Mouse (Mus musculus): Measurements from ENCODE around the gene Cplx2. TPM values are rescaled to one million over a fixed set of nuclear protein-coding genes. Genes with fewer than 3 reads are reported as not detected.
A peak's percentile ranks its signal among the peaks of the same experiment; 100 is the strongest.

The Cplx2 gene
- total and polyA plus RNA-seq, 2 experiments from 2014 or later = 31.2 to 106 TPM

DNA sequence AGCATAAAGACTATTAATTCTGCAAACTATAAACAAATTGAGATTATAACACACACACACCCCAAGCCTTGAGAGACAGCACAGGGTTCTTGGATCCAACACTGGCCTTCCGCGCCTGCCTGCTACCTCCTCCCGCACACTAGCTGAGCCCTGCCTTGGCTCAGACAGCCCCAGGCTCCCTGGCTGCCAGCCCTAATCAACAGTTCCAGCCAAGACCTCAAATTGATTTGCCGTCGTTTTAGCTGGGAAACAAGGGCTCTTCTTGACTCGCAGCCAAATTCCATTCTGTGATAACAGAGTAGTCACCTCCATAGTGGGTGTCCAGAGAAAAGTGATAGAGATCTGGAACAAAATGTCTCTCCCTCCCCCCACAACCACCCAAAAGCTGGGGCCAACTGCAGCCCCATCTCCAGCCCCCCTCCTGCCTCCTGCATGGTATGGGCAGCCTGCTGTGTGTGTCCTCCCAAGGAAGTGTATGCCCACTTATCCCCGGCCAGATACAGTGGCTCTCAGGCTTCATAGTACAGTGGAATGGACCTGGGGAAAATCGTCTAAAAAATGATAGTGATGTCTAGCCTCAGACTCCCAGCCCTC lies 18.9 kb downstream of the Cplx2 start:
- WGBS = 36% methylated on average over 8 of the region's 8 CpGs
- no peak for TF ChIP-seq CTCF (IDR thresholded peaks at IDR 0.05)
- Histone ChIP-seq H3K4me1 (ENCODE audit: insufficient read depth, low read length) (0 out of 2 replicates have a peak, but pooled peaks cover 5% of the 10 kb centered on the region), H3K9me3 (ENCODE audit: low read length) (no peaks in the 10 kb centered on the region), H3K4me2 (ENCODE audit: low read depth, low read length, poor library complexity, severe bottlenecking) (no peak overlapping the region), H3K4me3 (ENCODE audit: low read depth, low read length) (no peak overlapping the region), H3K36me3 (ENCODE audit: insufficient read depth, low read length) (no peaks in the 10 kb centered on the region), H3K27ac (ENCODE audit: low read depth, low read length) (peak overlapping the region; percentile 55; the same call in 1 of the 2 replicates), H3K27me3 (ENCODE audit: insufficient read depth, low read length) (no peaks in the 10 kb centered on the region), H3K9ac (replicated peaks; ENCODE audit: low read length, poor library complexity, severe bottlenecking) (no peak overlapping the region)
- ATAC-seq (ENCODE audit: low FRiP score) = peak; percentile 72
- DNase-seq (ENCODE audit: low spot score) = peak; percentile 90

GRCm38 (mm10) chr13:54390565-54391013 lies 19.4 kb downstream of the Cplx2 start:
- Histone ChIP-seq H3K4me2 (ENCODE audit: low read depth, low read length, poor library complexity, severe bottlenecking) (no peak overlapping the region), H3K9ac (replicated peaks; ENCODE audit: low read length, poor library complexity, severe bottlenecking) (no peak overlapping the region), H3K4me3 (ENCODE audit: low read depth, low read length) (no peak overlapping the region), H3K9me3 (ENCODE audit: low read length) (no peaks in the 10 kb centered on the region), H3K4me1 (ENCODE audit: insufficient read depth, low read length) (0 out of 2 replicates have a peak, but pooled peaks cover 5% of the 10 kb centered on the region), H3K36me3 (ENCODE audit: insufficient read depth, low read length) (no peaks in the 10 kb centered on the region), H3K27me3 (ENCODE audit: insufficient read depth, low read length) (no peaks in the 10 kb centered on the region), H3K27ac (ENCODE audit: low read depth, low read length) (peak overlapping the region; percentile 55; the same call in 1 of the 2 replicates)
- 60% methylated on average over 7 of the region's 7 CpGs for WGBS
- DNase-seq (ENCODE audit: low spot score) (peak; percentile 62), ATAC-seq (ENCODE audit: low FRiP score) (peak; percentile 76)
- peak; percentile 15; the same call in 1 of the 2 replicates for TF ChIP-seq CTCF (IDR thresholded peaks at IDR 0.05)

GRCm38 (mm10) chr13:54391313-54391712 lies 20.2 kb downstream of the Cplx2 start:
- DNase-seq (ENCODE audit: low spot score) (no peak), ATAC-seq (ENCODE audit: low FRiP score) (no peak)
- Histone ChIP-seq H3K9ac (replicated peaks; ENCODE audit: low read length, poor library complexity, severe bottlenecking) (no peak overlapping the region), H3K4me3 (ENCODE audit: low read depth, low read length) (no peak overlapping the region), H3K27me3 (ENCODE audit: insufficient read depth, low read length) (no peaks in the 10 kb centered on the region), H3K36me3 (ENCODE audit: insufficient read depth, low read length) (no peaks in the 10 kb centered on the region), H3K9me3 (ENCODE audit: low read length) (no peaks in the 10 kb centered on the region), H3K4me1 (ENCODE audit: insufficient read depth, low read length) (0 out of 2 replicates have a peak, but pooled peaks cover 5% of the 10 kb centered on the region), H3K27ac (ENCODE audit: low read depth, low read length) (0 out of 2 replicates have a peak overlapping the region, but pooled peaks have one; percentile 12), H3K4me2 (ENCODE audit: low read depth, low read length, poor library complexity, severe bottlenecking) (no peak overlapping the region)
- no peak for TF ChIP-seq CTCF (IDR thresholded peaks at IDR 0.05)
- WGBS = 86% methylated on average over 4 of the region's 4 CpGs

GRCm38 (mm10) chr13:54397069-54397468 lies 25.9 kb downstream of the Cplx2 start:
- Histone ChIP-seq H3K4me1 (ENCODE audit: insufficient read depth, low read length) (peaks cover 5% of the 10 kb centered on the region; the same call in 1 of the 2 replicates), H3K27me3 (ENCODE audit: insufficient read depth, low read length) (no peaks in the 10 kb centered on the region), H3K4me3 (ENCODE audit: low read depth, low read length) (no peak overlapping the region), H3K4me2 (ENCODE audit: low read depth, low read length, poor library complexity, severe bottlenecking) (no peak overlapping the region), H3K9me3 (ENCODE audit: low read length) (no peaks in the 10 kb centered on the region), H3K27ac (ENCODE audit: low read depth, low read length) (no peak overlapping the region), H3K9ac (replicated peaks; ENCODE audit: low read length, poor library complexity, severe bottlenecking) (no peak overlapping the region), H3K36me3 (ENCODE audit: insufficient read depth, low read length) (no peaks in the 10 kb centered on the region)
- TF ChIP-seq CTCF (IDR thresholded peaks at IDR 0.05) = no peak
- WGBS = 35% methylated on average over 4 of the region's 4 CpGs
- DNase-seq (ENCODE audit: low spot score) = no peak
- ATAC-seq (ENCODE audit: low FRiP score) = peak; percentile 44; the same call in 1 of the 2 replicates

DNA sequence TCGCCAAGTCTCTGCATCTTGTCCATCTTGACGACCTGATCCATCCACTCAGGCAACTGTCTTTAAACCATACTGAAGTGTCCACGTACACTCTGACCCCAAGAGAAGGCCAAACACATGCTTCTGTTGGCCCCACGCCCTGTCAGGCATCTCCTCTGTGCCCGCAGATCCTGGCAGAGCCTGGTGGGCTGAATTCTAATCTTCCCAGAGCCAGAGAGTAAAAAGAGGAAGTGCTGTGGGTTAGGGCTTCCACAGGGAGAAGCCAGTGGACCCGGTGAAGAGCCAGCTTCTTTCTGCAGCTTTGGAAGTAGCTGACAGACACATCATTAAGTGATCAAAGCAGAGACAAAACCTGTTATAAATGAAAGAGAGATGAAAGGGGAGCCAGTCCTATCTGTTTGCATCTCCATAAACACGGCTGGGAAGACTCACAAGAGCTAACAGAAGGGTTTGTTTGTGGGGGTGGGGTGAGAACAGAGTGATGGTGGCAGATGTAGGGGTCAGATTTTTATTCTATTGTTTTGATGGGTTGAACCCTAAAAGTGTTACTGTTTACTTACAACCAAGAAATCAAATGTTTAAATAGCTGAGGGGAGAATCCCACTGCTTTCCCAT lies 29.5 kb downstream of the Cplx2 start:
- no peaks in the 10 kb centered on the region for H3K9me3 ChIP-seq (ENCODE audit: low read length)
- H3K4me3 ChIP-seq (ENCODE audit: low read depth, low read length) = no peak overlapping the region
- H3K4me2 ChIP-seq (ENCODE audit: low read depth, low read length, poor library complexity, severe bottlenecking) = no peak overlapping the region
- 73% methylated on average over 7 of the region's 7 CpGs for WGBS
- DNase-seq (ENCODE audit: low spot score) (no peak), ATAC-seq (ENCODE audit: low FRiP score) (no peak)
- H3K36me3 ChIP-seq (ENCODE audit: insufficient read depth, low read length) = no peaks in the 10 kb centered on the region
- no peak for TF ChIP-seq CTCF (IDR thresholded peaks at IDR 0.05)
- H3K27me3 ChIP-seq (ENCODE audit: insufficient read depth, low read length) = no peaks in the 10 kb centered on the region
- H3K4me1 ChIP-seq (ENCODE audit: insufficient read depth, low read length) = peaks cover 7% of the 10 kb centered on the region; the same call in 1 of the 2 replicates
- no peak overlapping the region for H3K9ac ChIP-seq (replicated peaks; ENCODE audit: low read length, poor library complexity, severe bottlenecking)
- no peak overlapping the region for H3K27ac ChIP-seq (ENCODE audit: low read depth, low read length)

DNA sequence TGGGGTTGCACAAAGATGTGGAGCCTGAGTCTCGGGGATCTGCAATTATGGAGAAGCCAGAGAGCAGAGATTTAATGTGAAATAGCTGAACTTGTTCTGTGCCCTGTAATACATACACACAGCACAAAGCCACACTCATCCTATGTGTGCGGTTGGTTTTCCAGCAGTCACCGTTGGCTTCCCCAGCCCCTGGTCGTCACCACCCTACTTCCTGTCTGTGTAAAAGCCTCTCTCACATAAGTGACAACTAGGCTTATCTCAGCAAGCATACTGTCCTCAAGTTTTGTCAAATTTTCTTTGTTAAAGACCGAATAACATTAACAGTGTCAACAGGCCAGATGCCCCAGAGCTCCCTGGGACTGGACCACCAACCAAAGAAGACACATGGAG lies 30.0 kb downstream of the Cplx2 start:
- no peaks in the 10 kb centered on the region for H3K9me3 ChIP-seq (ENCODE audit: low read length)
- TF ChIP-seq CTCF (IDR thresholded peaks at IDR 0.05) = no peak
- H3K4me1 ChIP-seq (ENCODE audit: insufficient read depth, low read length) = peaks cover 7% of the 10 kb centered on the region; the same call in 1 of the 2 replicates
- no peak overlapping the region for H3K27ac ChIP-seq (ENCODE audit: low read depth, low read length)
- no peaks in the 10 kb centered on the region for H3K27me3 ChIP-seq (ENCODE audit: insufficient read depth, low read length)
- no peak overlapping the region for H3K9ac ChIP-seq (replicated peaks; ENCODE audit: low read length, poor library complexity, severe bottlenecking)
- H3K4me3 ChIP-seq (ENCODE audit: low read depth, low read length) = no peak overlapping the region
- ATAC-seq (ENCODE audit: low FRiP score) = no peak
- WGBS = 87% methylated on average over 5 of the region's 5 CpGs
- DNase-seq (ENCODE audit: low spot score) = no peak
- H3K4me2 ChIP-seq (ENCODE audit: low read depth, low read length, poor library complexity, severe bottlenecking) = no peak overlapping the region
- H3K36me3 ChIP-seq (ENCODE audit: insufficient read depth, low read length) = no peaks in the 10 kb centered on the region
